Mouse (Mus musculus) liver, embryonic 13.5 days (tissue): ENCODE results near the gene Dnah5. TPM values are rescaled to one million over a fixed set of nuclear protein-coding genes. Genes with fewer than 3 reads are reported as not detected.

ENCODE experiments used
- ATAC-seq: fragments of 200-750 bp; cut with Nextera tagmentation; 2 replicates; pipeline ENCODE4 v1.8.0; 2017; ENCODE audit warnings: low read depth, mild to moderate bottlenecking, moderate number of reproducible peaks, moderate library complexity
- DNase-seq: peaks from one replicate; pipeline ENCODE4 v3.0.0; 2022
- H3K27ac ChIP-seq: fragments of 300-500 bp; sonication (generic); 2 replicates; pipeline ENCODE4 v1.5.1; 2015; ENCODE audit warnings: moderate library complexity, mild to moderate bottlenecking, inconsistent platforms
- H3K27me3 ChIP-seq: fragments of 300-500 bp; sonication (generic); 2 replicates; pipeline ENCODE4 v1.6.1; 2015; ENCODE audit warnings: mild to moderate bottlenecking, inconsistent platforms
- H3K36me3 ChIP-seq: fragments of 300-500 bp; sonication (generic); 2 replicates; pipeline ENCODE4 v1.6.1; 2015; ENCODE audit warnings: mild to moderate bottlenecking, inconsistent platforms
- H3K4me1 ChIP-seq: fragments of 300-500 bp; sonication (generic); replicated peaks from 2 replicates; pipeline ENCODE4 v1.6.1; 2015; ENCODE audit warnings: inconsistent platforms
- H3K4me2 ChIP-seq: fragments of 300-500 bp; sonication (generic); 2 replicates; pipeline ENCODE4 v1.6.1; 2015; ENCODE audit warnings: inconsistent platforms, mild to moderate bottlenecking, moderate library complexity
- H3K4me3 ChIP-seq: fragments of 300-500 bp; sonication (generic); replicated peaks from 2 replicates; pipeline ENCODE4 v1.5.1; 2015; ENCODE audit warnings: mild to moderate bottlenecking, inconsistent platforms
- H3K9ac ChIP-seq: fragments of 300-500 bp; sonication (generic); 2 replicates; pipeline ENCODE4 v1.6.1; 2015; ENCODE audit warnings: mild to moderate bottlenecking, inconsistent platforms
- H3K9me3 ChIP-seq: fragments of 300-500 bp; sonication (generic); replicated peaks from 2 replicates; pipeline ENCODE4 v1.6.1; 2016; ENCODE audit warnings: inconsistent platforms
- WGBS: fragments of 180-500 bp; shearing (Covaris S2); methylation state at CpG from one replicate; pipeline ENCODE4 v1.1.7; 2015; ENCODE audit not compliant: insufficient replicate concordance; 5-methylcytosine and 5-hydroxymethylcytosine counted together
- polyA plus RNA-seq: library from polyadenylated mRNA; unstranded; fragments of >200 nt; fragmentation: Nextera tagmentation; extraction: Ambion mirVana; gene quantifications from 2 replicates; pipeline ENCODE4 v1.2.1, GENCODE M21; 2015

The Dnah5 gene
- polyA plus RNA-seq, 1 experiment from 2014 or later, result under 0.01 TPM

GRCm38 (mm10) chr15:28473749-28474390 is 270.3 kb downstream of the Dnah5 start:
- Histone ChIP-seq H3K9ac (no peak overlapping the region), H3K4me1 (no peaks in the 10 kb centered on the region), H3K36me3 (no peaks in the 10 kb centered on the region)

GRCm38 (mm10) chr15:28502820-28503219 is 299.3 kb downstream of the Dnah5 start:
- no peak overlapping the region for H3K27ac ChIP-seq
- H3K4me3 ChIP-seq, result no peak overlapping the region
- no peaks in the 10 kb centered on the region for H3K4me1 ChIP-seq
- no peak overlapping the region for H3K4me2 ChIP-seq
- no peaks in the 10 kb centered on the region for H3K9me3 ChIP-seq
- no peaks in the 10 kb centered on the region for H3K27me3 ChIP-seq
- H3K36me3 ChIP-seq, result no peaks in the 10 kb centered on the region
- H3K9ac ChIP-seq, result no peak overlapping the region
- ATAC-seq (no peak), DNase-seq (no peak)
- WGBS, result 54% methylated on average over 4 of the region's 4 CpGs

More at GRCm38 (mm10) chr15:28473749-28474390, 270.3 kb downstream of the Dnah5 start:
- Histone ChIP-seq H3K4me3 (no peak overlapping the region), H3K27ac (no peak overlapping the region), H3K4me2 (no peak overlapping the region), H3K27me3 (no peaks in the 10 kb centered on the region), H3K9me3 (no peaks in the 10 kb centered on the region)
- 44% methylated on average over 6 of the region's 6 CpGs for WGBS
- ATAC-seq (no peak), DNase-seq (no peak)

- H3K9ac ChIP-seq, result no peak overlapping the region
- no peaks in the 10 kb centered on the region for H3K9me3 ChIP-seq
- 58% methylated on average over 4 of the region's 4 CpGs for WGBS
- H3K4me3 ChIP-seq, result no peak overlapping the region
- no peak for DNase-seq
- no peak for ATAC-seq
- no peak overlapping the region for H3K27ac ChIP-seq
- no peaks in the 10 kb centered on the region for H3K36me3 ChIP-seq
- H3K4me1 ChIP-seq, result no peaks in the 10 kb centered on the region
- no peaks in the 10 kb centered on the region for H3K27me3 ChIP-seq
- no peak overlapping the region for H3K4me2 ChIP-seq
Measured at GRCm38 (mm10) chr15:28515176-28515575, 311.6 kb downstream of the Dnah5 start.

Other genes with a start within 250 kb of the Dnah5 start
- 2.8 and 2.9 TPM in 2 replicates for gene Trio, start 177.9 kb upstream of the Dnah5 start, polyA plus RNA-seq